Mouse (Mus musculus): ENCODE measurements around the gene Zfhx3.

DNA sequence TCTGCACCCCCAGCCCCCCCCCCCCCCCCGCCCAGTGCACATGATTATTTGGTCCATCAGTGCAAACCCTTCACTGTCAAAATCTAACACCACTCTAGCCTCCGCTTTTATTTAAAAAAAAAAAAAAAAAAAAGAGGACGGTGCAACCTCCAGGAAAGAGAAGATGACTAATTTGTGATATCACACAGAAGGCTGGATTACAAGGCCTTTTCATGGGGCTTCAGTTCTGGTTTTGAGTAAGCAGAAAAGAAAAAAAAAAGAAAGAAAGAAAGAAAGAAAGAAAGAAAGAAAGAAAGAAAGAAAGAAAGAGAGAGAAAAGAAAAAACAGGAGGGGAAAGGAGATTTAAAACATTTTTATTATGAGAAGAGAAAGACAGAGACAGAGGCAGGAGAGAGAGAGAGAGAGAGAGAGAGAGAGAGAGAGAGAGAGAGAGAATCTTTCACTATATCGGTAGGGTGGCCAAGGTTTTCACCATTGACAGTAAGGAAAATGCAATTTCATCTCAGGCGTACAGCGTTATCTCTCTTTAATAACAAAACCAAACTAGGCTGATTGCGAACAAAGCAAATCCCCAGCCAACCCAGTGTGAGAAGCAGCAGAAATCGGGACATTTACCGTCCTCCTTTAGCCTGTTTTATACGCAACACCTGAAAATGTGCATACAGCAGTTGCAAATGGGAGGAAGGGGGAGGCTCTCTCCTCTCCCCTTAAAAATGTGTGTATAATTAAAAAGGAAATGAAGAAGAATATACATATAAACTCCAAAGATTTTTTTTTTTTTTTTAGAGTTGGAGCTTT, 1.3 kb downstream of the Zfhx3 start:
- TF ChIP-seq CTCF (IDR thresholded peaks at IDR 0.05): no peak
- TF ChIP-seq EP300 (IDR thresholded peaks at IDR 0.05): no peak
